Mouse (Mus musculus): Measurements from ENCODE around the gene Nsd2. TPM values are rescaled to one million over a fixed set of nuclear protein-coding genes. Genes with fewer than 3 reads are reported as not detected.

Gene Nsd2
- 171 TPM for polyA plus RNA-seq (2014; fragmentation: Illumina TruSeq; extraction: RNeasy Lipid Tissue Mini Kit (QIAGEN cat#74804))

GRCm38 (mm10) chr5:33819876-33820732 is at the start of gene Nsd2:
Gene Nsd2 (plus strand): TSS chr5:33820725.

GRCm38 (mm10) chr5:33782345-33782998 is 38.1 kb upstream of the Nsd2 start, which contains the start of gene Letm1:
Gene Letm1 (minus strand): TSS chr5:33782817.

GRCm38 (mm10) chr5:33936120-33936707 is 115.7 kb downstream of the Nsd2 start, which contains the start of gene Nelfa:
Gene Nelfa (minus strand): TSS chr5:33936413.

Other genes starting within 250 kb of the Nsd2 start
- gene Fam53a, start 191.1 kb upstream of the Nsd2 start, polyA plus RNA-seq (2014; fragmentation: Illumina TruSeq; extraction: RNeasy Lipid Tissue Mini Kit (QIAGEN cat#74804)): 13.2 TPM
- gene Gm9903, start 190.8 kb upstream of the Nsd2 start, polyA plus RNA-seq (2014; fragmentation: Illumina TruSeq; extraction: RNeasy Lipid Tissue Mini Kit (QIAGEN cat#74804)): not detected
- 202 TPM for gene Slbp, start 168.2 kb upstream of the Nsd2 start, polyA plus RNA-seq (2014; fragmentation: Illumina TruSeq; extraction: RNeasy Lipid Tissue Mini Kit (QIAGEN cat#74804))
- gene Tacc3, start 162.6 kb upstream of the Nsd2 start, polyA plus RNA-seq (2014; fragmentation: Illumina TruSeq; extraction: RNeasy Lipid Tissue Mini Kit (QIAGEN cat#74804)): 150 TPM
- gene Tmem129, start 162.3 kb upstream of the Nsd2 start, polyA plus RNA-seq (2014; fragmentation: Illumina TruSeq; extraction: RNeasy Lipid Tissue Mini Kit (QIAGEN cat#74804)): 12.6 TPM
- 0.43 TPM for gene Fgfr3, start 99.1 kb upstream of the Nsd2 start, polyA plus RNA-seq (2014; fragmentation: Illumina TruSeq; extraction: RNeasy Lipid Tissue Mini Kit (QIAGEN cat#74804))
- gene Letm1, start 37.9 kb upstream of the Nsd2 start, polyA plus RNA-seq (2014; fragmentation: Illumina TruSeq; extraction: RNeasy Lipid Tissue Mini Kit (QIAGEN cat#74804)): 7.2 TPM
- 5.2 TPM for gene Nelfa, start 115.7 kb downstream of the Nsd2 start, polyA plus RNA-seq (2014; fragmentation: Illumina TruSeq; extraction: RNeasy Lipid Tissue Mini Kit (QIAGEN cat#74804))
- gene Gm1673, start 162.7 kb downstream of the Nsd2 start, polyA plus RNA-seq (2014; fragmentation: Illumina TruSeq; extraction: RNeasy Lipid Tissue Mini Kit (QIAGEN cat#74804)): not detected
- gene Nat8l, start 175.3 kb downstream of the Nsd2 start, polyA plus RNA-seq (2014; fragmentation: Illumina TruSeq; extraction: RNeasy Lipid Tissue Mini Kit (QIAGEN cat#74804)): 0.11 TPM

Measured in ovary, adult 10 weeks (tissue).